Comparison of ENCODE assay signal across 9 mouse cellular contexts in genomic region chrX:60609202-60609601, GRCm38 (mm10). TPM values are rescaled to one million over a fixed set of nuclear protein-coding genes. Genes with fewer than 3 reads are reported as not detected.
DNase-seq lines count a peak whose midpoint lies in the region; TF ChIP-seq lines count a peak whose summit lies in the region.
"Had no signal": no experiment of that assay in that cellular context is flagged by ENCODE, and none has a peak within 500 bp of the region (broad histone marks: within the 10 kb centered on the region; RNA-seq: fewer than 3 reads in every experiment).

No protein-coding gene starts in this region.

- H3K4me3 ChIP-seq in layer of hippocampus, adult 2 months = no peak overlapping the region
- H3K4me3 ChIP-seq: embryonic facial prominence, embryonic 12.5 days had no signal

- peak; percentile 9 for DNase-seq in cerebellum, adult 9-10 months
- no peak for DNase-seq in cerebellum, adult 11-12 months
- DNase-seq in layer of hippocampus, adult 2 months (ENCODE audit: low spot score in 2 of 2) = peak; percentile 10 to 17
- no peak for DNase-seq in layer of hippocampus, postnatal 36 days
- DNase-seq in 3T3-L1 (ENCODE audit: low read depth, low spot score) = peak; percentile 42
- DNase-seq in c-Kit-positive CD71-positive TER-119-positive erythroid progenitor cells, embryonic 14.5 days (ENCODE audit: low spot score) = peak; percentile 2
- no peak for DNase-seq in thymus, postnatal 10 days (ENCODE audit: low spot score in 2 of 2)
- DNase-seq in thymus, postnatal 25 days = no peak

- H3K27ac ChIP-seq in layer of hippocampus, adult 2 months = no peak overlapping the region
- H3K27ac ChIP-seq: embryonic facial prominence, embryonic 12.5 days had no signal

- peak; percentile 82 for TF ChIP-seq CTCF in layer of hippocampus, adult 2 months (conservative IDR thresholded peaks at IDR 0.05)

RNA-seq across cellular contexts. Expression of gene Atp11c, which starts 16.7 kb away (rescaled TPM):
- total RNA-seq in layer of hippocampus, adult 2 months (2021) = 10 to 100 TPM in 1 of 2 experiments, 1 to 10 TPM in 1; 8.6 to 11.3 TPM
- total RNA-seq in layer of hippocampus, postnatal 36 days (2021) = 10 to 100 TPM in 1 of 2 experiments, 1 to 10 TPM in 1; 10.0 to 11.2 TPM

Comparison
In these comparisons a context has a peak if more than half of its experiments do, and no peak if none do; other contexts are left out.
1. DNase-seq: peak in cerebellum, adult 9-10 months (single experiment), layer of hippocampus, adult 2 months (2 of 2), 3T3-L1 (single experiment) and c-Kit-positive CD71-positive TER-119-positive erythroid progenitor cells, embryonic 14.5 days (single experiment); none in cerebellum, adult 11-12 months (single experiment), layer of hippocampus, postnatal 36 days (0 of 2), thymus, postnatal 10 days (0 of 2) and thymus, postnatal 25 days (single experiment).